Mouse (Mus musculus) intestine, embryonic 14.5 days (tissue): ENCODE results near the gene Gimap7. TPM values are rescaled to one million over a fixed set of nuclear protein-coding genes. Genes with fewer than 3 reads are reported as not detected.
A peak's percentile ranks its signal among the peaks of the same experiment; 100 is the strongest.

Experiments
- ATAC-seq: fragments of 200-750 bp; cut with Nextera tagmentation; replicated peaks from 2 replicates; pipeline ENCODE4 v1.8.0; 2017; ENCODE audit warnings: low read depth, moderate number of reproducible peaks, moderate TSS enrichment, moderate library complexity; ENCODE audit not compliant: low FRiP score, low TSS enrichment
- DNase-seq: peaks from one replicate; pipeline ENCODE4 v3.0.0-alpha.2; 2018; ENCODE audit warnings: low spot score
- H3K27ac ChIP-seq: fragments of 300-500 bp; sonication (generic); 2 replicates; pipeline ENCODE4 v1.5.1; 2014; ENCODE audit warnings: low read depth, mild to moderate bottlenecking, control low read depth
- H3K27me3 ChIP-seq: fragments of 300-500 bp; sonication (generic); replicated peaks from 2 replicates; pipeline ENCODE4 v1.6.1; 2014; ENCODE audit warnings: low read length, control low read depth; ENCODE audit not compliant: control insufficient read depth, insufficient read depth
- H3K36me3 ChIP-seq: fragments of 300-500 bp; sonication (generic); 2 replicates; pipeline ENCODE4 v1.6.1; 2014; ENCODE audit warnings: low read length, control low read depth; ENCODE audit not compliant: control insufficient read depth, insufficient read depth
- H3K4me1 ChIP-seq: fragments of 300-500 bp; sonication (generic); replicated peaks from 2 replicates; pipeline ENCODE4 v1.6.1; 2014; ENCODE audit warnings: low read length, control low read depth, mixed read lengths; ENCODE audit not compliant: control insufficient read depth, insufficient read depth
- H3K4me2 ChIP-seq: fragments of 300-500 bp; sonication (generic); 2 replicates; pipeline ENCODE4 v1.6.1; 2014; ENCODE audit warnings: low read length
- H3K4me3 ChIP-seq: fragments of 300-500 bp; sonication (generic); 2 replicates; pipeline ENCODE4 v1.5.1; 2014; ENCODE audit warnings: low read depth, low read length, control low read depth, mixed read lengths
- H3K9ac ChIP-seq: fragments of 300-500 bp; sonication (generic); 2 replicates; pipeline ENCODE4 v1.6.1; 2014; ENCODE audit warnings: mild to moderate bottlenecking, low read length
- H3K9me3 ChIP-seq: fragments of 300-500 bp; sonication (generic); 2 replicates; pipeline ENCODE4 v1.6.1; 2016; ENCODE audit warnings: low read length, control low read depth; ENCODE audit not compliant: control insufficient read depth
- WGBS: fragments of 180-500 bp; shearing (Covaris S2); extraction: QIAGEN DNeasy Blood & Tissue Kit; methylation state at CpG from one replicate; pipeline ENCODE4 v1.1.7; 2014; 5-methylcytosine and 5-hydroxymethylcytosine counted together
- polyA plus RNA-seq: library from polyadenylated mRNA; unstranded; fragments of >200 nt; fragmentation: Nextera tagmentation; extraction: Ambion mirVana; gene quantifications from 2 replicates; pipeline ENCODE4 v1.2.1, GENCODE M21; 2014

Gimap7 gene
- polyA plus RNA-seq, 1 experiment from 2014 or later: 0.14 TPM

- no peak overlapping the region for H3K27ac ChIP-seq
- ATAC-seq: no peak
- H3K4me1 ChIP-seq: no peaks in the 10 kb centered on the region
- H3K27me3 ChIP-seq: no peaks in the 10 kb centered on the region
- H3K4me2 ChIP-seq: no peak overlapping the region
- H3K36me3 ChIP-seq: no peaks in the 10 kb centered on the region
- H3K9me3 ChIP-seq: no peaks in the 10 kb centered on the region
- DNase-seq: no peak
- no peak overlapping the region for H3K9ac ChIP-seq
- 63% methylated on average over 9 of the region's 9 CpGs for WGBS
- no peak overlapping the region for H3K4me3 ChIP-seq
Measured at GRCm38 (mm10) chr6:48768178-48768869, 49.9 kb downstream of the Gimap7 start.

- 84% methylated on average over 3 of the region's 3 CpGs for WGBS
- Histone ChIP-seq H3K27me3 (no peaks in the 10 kb centered on the region), H3K9me3 (no peaks in the 10 kb centered on the region), H3K9ac (no peak overlapping the region), H3K36me3 (no peaks in the 10 kb centered on the region), H3K4me3 (no peak overlapping the region), H3K4me2 (no peak overlapping the region), H3K27ac (no peak overlapping the region), H3K4me1 (no peaks in the 10 kb centered on the region)
- ATAC-seq: no peak
- DNase-seq: peak; percentile 42
Measured at GRCm38 (mm10) chr6:48768933-48769332, 50.5 kb downstream of the Gimap7 start.

GRCm38 (mm10) chr6:48770696-48771095 is 52.3 kb downstream of the Gimap7 start, which contains the start of gene Gimap3:
Gimap3 (minus strand) TSS chr6:48770851.
- no peak for DNase-seq
- Histone ChIP-seq H3K36me3 (no peaks in the 10 kb centered on the region), H3K4me2 (no peak within 1 kb of the TSS), H3K9me3 (no peaks in the 10 kb centered on the region), H3K4me3 (no peak within 1 kb of the TSS), H3K9ac (no peak within 1 kb of the TSS), H3K27ac (no peak within 1 kb of the TSS), H3K4me1 (no peaks in the 10 kb centered on the region), H3K27me3 (no peaks in the 10 kb centered on the region)
- 80% methylated on average over 3 of the region's 3 CpGs for WGBS
- no peak for ATAC-seq

- no peaks in the 10 kb centered on the region for H3K27me3 ChIP-seq
- H3K4me3 ChIP-seq: no peak overlapping the region
- no peaks in the 10 kb centered on the region for H3K4me1 ChIP-seq
- no peaks in the 10 kb centered on the region for H3K36me3 ChIP-seq
- no peaks in the 10 kb centered on the region for H3K9me3 ChIP-seq
- DNase-seq: peak; percentile 93
- whole genome bisulfite sequencing: 11% methylated on average over 8 of the region's 8 CpGs
- H3K27ac ChIP-seq: no peak overlapping the region
- H3K9ac ChIP-seq: no peak overlapping the region
- no peak; the same call in 1 of the 2 replicates for ATAC-seq
- no peak overlapping the region for H3K4me2 ChIP-seq
Measured at GRCm38 (mm10) chr6:48772030-48772429, 53.6 kb downstream of the Gimap7 start.

Other genes with a start within 250 kb of the Gimap7 start
- 25.0 and 29.2 TPM in 2 replicates for gene Atp6v0e2, start 181.0 kb upstream of the Gimap7 start, polyA plus RNA-seq
- gene Lrrc61, start 163.8 kb upstream of the Gimap7 start, polyA plus RNA-seq: 6.7 and 7.7 TPM in 2 replicates
- gene Rarres2, start 145.8 kb upstream of the Gimap7 start, polyA plus RNA-seq: 69.7 and 73.9 TPM in 2 replicates
- gene Gm45021, start 129.0 kb upstream of the Gimap7 start, polyA plus RNA-seq: not detected in 2 replicates
- gene Repin1, start 124.7 kb upstream of the Gimap7 start, polyA plus RNA-seq: 28.4 and 29.5 TPM in 2 replicates
- not detected in 2 replicates for gene Gm44965, start 124.7 kb upstream of the Gimap7 start, polyA plus RNA-seq
- gene Zfp775, start 116.6 kb upstream of the Gimap7 start, polyA plus RNA-seq: 7.4 and 8.3 TPM in 2 replicates
- 0.70 and 1.0 TPM in 2 replicates for gene AI854703, start 91.9 kb upstream of the Gimap7 start, polyA plus RNA-seq
- 0.73 and 0.77 TPM in 2 replicates for gene Gimap8, start 71.4 kb upstream of the Gimap7 start, polyA plus RNA-seq
- gene Gimap9, start 42.5 kb upstream of the Gimap7 start, polyA plus RNA-seq: 14.1 and 15.9 TPM in 2 replicates
- gene Gimap4, start 34.1 kb upstream of the Gimap7 start, polyA plus RNA-seq: 18.3 and 19.1 TPM in 2 replicates
- 22.8 and 24.3 TPM in 2 replicates for gene Gimap6, start 10.4 kb upstream of the Gimap7 start, polyA plus RNA-seq
- gene Gm28053, start within 50 bp of the Gimap7 start, polyA plus RNA-seq: 1.4 and 4.9 TPM in 2 replicates
- gene Gimap1, start 20.4 kb downstream of the Gimap7 start, polyA plus RNA-seq: 21.0 and 23.8 TPM in 2 replicates
- 9.0 and 10.7 TPM in 2 replicates for gene Gimap5, start 27.6 kb downstream of the Gimap7 start, polyA plus RNA-seq
- gene Gimap3, start 52.2 kb downstream of the Gimap7 start, polyA plus RNA-seq: 0.19 TPM in 1 of 2 replicates, not detected in the other
- gene Tmem176a, start 122.3 kb downstream of the Gimap7 start, polyA plus RNA-seq: 171 and 182 TPM in 2 replicates
- 373 and 390 TPM in 2 replicates for gene Tmem176b, start 122.9 kb downstream of the Gimap7 start, polyA plus RNA-seq
- 2.5 and 2.8 TPM in 2 replicates for gene Aoc1, start 154.3 kb downstream of the Gimap7 start, polyA plus RNA-seq
- gene 1600015I10Rik, start 211.3 kb downstream of the Gimap7 start, polyA plus RNA-seq: not detected in 2 replicates